Mouse (Mus musculus) left cerebral cortex, adult 18-20 months (tissue): ENCODE data around the gene Washc3. TPM values are rescaled to one million over a fixed set of nuclear protein-coding genes. Genes with fewer than 3 reads are reported as not detected.

Experiments
- DNase-seq, 2 experiments: peaks; one replicate each; pipeline ENCODE4 v3.0.0; 2021 to 2022; ENCODE audit warnings: low spot score in 2 of 2, mixed read lengths in 1 of 2
- long read RNA-seq, 2 experiments: library from polyadenylated mRNA; stranded (forward); transcript quantifications; one replicate each; pipeline ENCODE4 v2.0.0; 2021
- total RNA-seq, 2 experiments: library from RNA; stranded (reverse); gene quantifications; 2 replicates each; pipeline ENCODE4 v1.2.3; 2021

Washc3 gene
- 10 to 100 TPM; 20.9 to 23.8 TPM for total RNA-seq
- long read RNA-seq, experiment 1, transcript Washc3-201 (7 exons, 1,052 nt) = major isoform, 16 of 19 reads
- long read RNA-seq, experiment 1, partial matches to known transcripts = 0 of 19 reads
- long read RNA-seq, experiment 1, other reads (novel, unspliced or antisense) = 1 of 19 reads
- long read RNA-seq, experiment 2, transcript Washc3-201 (7 exons, 1,052 nt) = major isoform, 17 of 25 reads
- long read RNA-seq, experiment 2, transcript Washc3-203 (7 exons, 838 nt) = minor isoform, 8 of 25 reads
- long read RNA-seq, experiment 2, partial matches to known transcripts = 0 of 25 reads
- long read RNA-seq, experiment 2, other reads (novel, unspliced or antisense) = 0 of 25 reads

GRCm38 (mm10) chr10:88200951-88201638 lies at the start of gene Washc3:
Washc3 (plus strand) TSS chr10:88201093.
- peak; percentile 95 to 96 for DNase-seq

GRCm38 (mm10) chr10:88151658-88152057 lies 49.2 kb upstream of the Washc3 start:
- DNase-seq = peak; percentile 4 to 15

GRCm38 (mm10) chr10:88162096-88162495 lies 38.8 kb upstream of the Washc3 start:
- DNase-seq = no peak

GRCm38 (mm10) chr10:88162676-88163075 lies 38.2 kb upstream of the Washc3 start:
- no peak for DNase-seq

GRCm38 (mm10) chr10:88166158-88166557 lies 34.7 kb upstream of the Washc3 start:
- DNase-seq = no peak

GRCm38 (mm10) chr10:88167438-88168077 lies 33.3 kb upstream of the Washc3 start:
- no peak for DNase-seq

GRCm38 (mm10) chr10:88200541-88200940 lies 352 bp upstream of the Washc3 start:
- no peak for DNase-seq

GRCm38 (mm10) chr10:88201650-88202049 lies 757 bp downstream of the Washc3 start:
- DNase-seq = peak in 1 of 2 experiments; percentile 11

GRCm38 (mm10) chr10:88202581-88202980 lies 1.7 kb downstream of the Washc3 start:
- DNase-seq = no peak

- DNase-seq = no peak
These were observed 2.3 kb downstream of the Washc3 start for GRCm38 (mm10) chr10:88203236-88203635.

GRCm38 (mm10) chr10:88212644-88213043 lies 11.8 kb downstream of the Washc3 start:
- DNase-seq = no peak

- no peak for DNase-seq
These were observed 14.1 kb downstream of the Washc3 start for GRCm38 (mm10) chr10:88214800-88215514.

GRCm38 (mm10) chr10:88218161-88218560 lies 17.3 kb downstream of the Washc3 start:
- no peak for DNase-seq

GRCm38 (mm10) chr10:88221718-88222117 lies 20.8 kb downstream of the Washc3 start:
- no peak for DNase-seq

- no peak for DNase-seq
These were observed 24.5 kb downstream of the Washc3 start for GRCm38 (mm10) chr10:88225421-88225820.

GRCm38 (mm10) chr10:88227962-88228361 lies 27.1 kb downstream of the Washc3 start:
- no peak for DNase-seq

- no peak for DNase-seq
These were observed 27.7 kb downstream of the Washc3 start for GRCm38 (mm10) chr10:88228521-88229017.

GRCm38 (mm10) chr10:88231671-88232070 lies 30.8 kb downstream of the Washc3 start:
- DNase-seq = no peak

- DNase-seq = no peak
These were observed 31.9 kb downstream of the Washc3 start for GRCm38 (mm10) chr10:88232765-88233164.

GRCm38 (mm10) chr10:88244681-88245080 lies 43.8 kb downstream of the Washc3 start:
- DNase-seq = no peak

- DNase-seq = no peak
These were observed 49.4 kb downstream of the Washc3 start for GRCm38 (mm10) chr10:88250300-88250699.
